In genomic region chr9:87618238-87618673, GRCm38 (mm10) we compare ENCODE assay signal across 10 mouse cellular contexts.
DNase-seq lines count a peak whose midpoint lies in the region; ATAC-seq and TF ChIP-seq lines count a peak whose summit lies in the region.
"Had no signal": no experiment of that assay in that cellular context is flagged by ENCODE, and none has a peak within 500 bp of the region (broad histone marks: within the 10 kb centered on the region; RNA-seq: fewer than 3 reads in every experiment).

No protein-coding gene starts in this region.

- 12% methylated on average over 7 of the region's 7 CpGs for WGBS in heart, postnatal 0 days
- 31% methylated on average over 7 of the region's 7 CpGs for WGBS in midbrain, embryonic 16.5 days
- WGBS in liver, embryonic 12.5 days (ENCODE audit: insufficient replicate concordance) = 31% methylated on average over 7 of the region's 7 CpGs

- H3K4me3 ChIP-seq in gastrocnemius, adult 2 months = peak overlapping the region; percentile 49
- H3K4me3 ChIP-seq in heart, postnatal 0 days (ENCODE audit: low read depth, low read length) = peak overlapping the region; percentile 11; the same call in 1 of the 2 replicates
- no peak overlapping the region for H3K4me3 ChIP-seq in midbrain, embryonic 16.5 days (ENCODE audit: low read depth, low read length)
- H3K4me3 ChIP-seq in liver, embryonic 12.5 days = no peak overlapping the region

- H3K9ac ChIP-seq in heart, postnatal 0 days (replicated peaks; ENCODE audit: low read depth, low read length) = no peak overlapping the region
- no peak overlapping the region for H3K9ac ChIP-seq in midbrain, embryonic 16.5 days (ENCODE audit: low read depth, low read length)
- H3K9ac ChIP-seq in liver, embryonic 12.5 days = no peak overlapping the region

- intact Hi-C loops in gastrocnemius, adult 2 months (cut with DNase I) = no loop called here
- intact Hi-C loops in gastrocnemius, postnatal 36 days (cut with DNase I) = no loop called here

- peak overlapping the region; percentile 12; the same call in 1 of the 2 replicates for H3K27ac ChIP-seq in gastrocnemius, adult 2 months
- H3K27ac ChIP-seq in heart, postnatal 0 days (ENCODE audit: low read depth) = peak overlapping the region; percentile 59
- H3K27ac ChIP-seq in midbrain, embryonic 16.5 days (ENCODE audit: low read length) = no peak overlapping the region
- no peak overlapping the region for H3K27ac ChIP-seq in liver, embryonic 12.5 days

- H3K36me3 ChIP-seq in heart, postnatal 0 days (replicated peaks; ENCODE audit: control insufficient read depth, insufficient read depth, low read length) = no peaks in the 10 kb centered on the region
- no peaks in the 10 kb centered on the region for H3K36me3 ChIP-seq in midbrain, embryonic 16.5 days (ENCODE audit: control insufficient read depth, insufficient read depth, low read length)
- no peaks in the 10 kb centered on the region for H3K36me3 ChIP-seq in liver, embryonic 12.5 days

- TF ChIP-seq CTCF in gastrocnemius, adult 2 months (IDR thresholded peaks at IDR 0.05) = no peak
- TF ChIP-seq CTCF in heart, postnatal 0 days (IDR thresholded peaks at IDR 0.05; ENCODE audit: low read depth) = no peak

- peak overlapping the region; percentile 42 for H3K4me2 ChIP-seq in heart, postnatal 0 days (ENCODE audit: low read depth, low read length)
- peak overlapping the region; percentile 5; the same call in 1 of the 2 replicates for H3K4me2 ChIP-seq in midbrain, embryonic 16.5 days (ENCODE audit: low read length)
- H3K4me2 ChIP-seq in liver, embryonic 12.5 days = no peak overlapping the region

- H3K27me3 ChIP-seq in heart, postnatal 0 days (ENCODE audit: control insufficient read depth, insufficient read depth, low read length) = no peaks in the 10 kb centered on the region
- H3K27me3 ChIP-seq in midbrain, embryonic 16.5 days (ENCODE audit: control insufficient read depth, insufficient read depth, low read depth, low read length) = no peaks in the 10 kb centered on the region
- no peaks in the 10 kb centered on the region for H3K27me3 ChIP-seq in liver, embryonic 12.5 days (replicated peaks)

- peaks cover 14% of the 10 kb centered on the region; the same call in 1 of the 2 replicates for H3K4me1 ChIP-seq in heart, postnatal 0 days (ENCODE audit: control insufficient read depth, insufficient read depth)
- no peaks in the 10 kb centered on the region for H3K4me1 ChIP-seq in midbrain, embryonic 16.5 days (ENCODE audit: control insufficient read depth, insufficient read depth, low read length)
- no peaks in the 10 kb centered on the region for H3K4me1 ChIP-seq in liver, embryonic 12.5 days

- no peaks in the 10 kb centered on the region for H3K9me3 ChIP-seq in heart, postnatal 0 days (replicated peaks; ENCODE audit: control insufficient read depth, low read length)
- no peaks in the 10 kb centered on the region for H3K9me3 ChIP-seq in midbrain, embryonic 16.5 days (replicated peaks; ENCODE audit: control insufficient read depth, low read length, poor library complexity, severe bottlenecking)
- no peaks in the 10 kb centered on the region for H3K9me3 ChIP-seq in liver, embryonic 12.5 days (replicated peaks)

- DNase-seq in gastrocnemius, adult 2 months = no peak
- no peak for DNase-seq in gastrocnemius, postnatal 36 days
- DNase-seq in embryo, embryonic 10 days (ENCODE audit: low spot score) = peak; percentile 49
- peak; percentile 31 for DNase-seq in heart, postnatal 0 days (ENCODE audit: low spot score)
- DNase-seq in layer of hippocampus, postnatal 25 days (ENCODE audit: extremely low spot score in 1 of 2, low spot score in 1 of 2) = no peak
- DNase-seq in right cerebral cortex, postnatal 36 days (ENCODE audit: low spot score in 2 of 2) = no peak
- DNase-seq: liver; thymus, postnatal 25 days had no signal

- ATAC-seq in heart, postnatal 0 days (ENCODE audit: insufficient read depth, low read depth) = peak; percentile 85
- peak; percentile 51; the same call in 1 of the 2 replicates for ATAC-seq in midbrain, embryonic 16.5 days
- no peak for ATAC-seq in liver, embryonic 12.5 days

- no peak for TF ChIP-seq EP300 in heart, postnatal 0 days (IDR thresholded peaks at IDR 0.05; ENCODE audit: low read depth)

Comparison
In these comparisons a context has a peak if more than half of its experiments do, and no peak if none do; other contexts are left out.
1. DNase-seq: peak in embryo, embryonic 10 days (single experiment) and heart, postnatal 0 days (single experiment); none in gastrocnemius, adult 2 months (single experiment), gastrocnemius, postnatal 36 days (0 of 2), layer of hippocampus, postnatal 25 days (0 of 2) and right cerebral cortex, postnatal 36 days (0 of 2).
2. H3K27ac ChIP-seq: peak in gastrocnemius, adult 2 months (single experiment) and heart, postnatal 0 days (single experiment); none in midbrain, embryonic 16.5 days (single experiment) and liver, embryonic 12.5 days (single experiment).
3. H3K4me3 ChIP-seq: peak in gastrocnemius, adult 2 months (single experiment) and heart, postnatal 0 days (single experiment); none in midbrain, embryonic 16.5 days (single experiment) and liver, embryonic 12.5 days (single experiment).